ENCODE assay signal across 10 mouse cellular contexts in the genomic region with DNA sequence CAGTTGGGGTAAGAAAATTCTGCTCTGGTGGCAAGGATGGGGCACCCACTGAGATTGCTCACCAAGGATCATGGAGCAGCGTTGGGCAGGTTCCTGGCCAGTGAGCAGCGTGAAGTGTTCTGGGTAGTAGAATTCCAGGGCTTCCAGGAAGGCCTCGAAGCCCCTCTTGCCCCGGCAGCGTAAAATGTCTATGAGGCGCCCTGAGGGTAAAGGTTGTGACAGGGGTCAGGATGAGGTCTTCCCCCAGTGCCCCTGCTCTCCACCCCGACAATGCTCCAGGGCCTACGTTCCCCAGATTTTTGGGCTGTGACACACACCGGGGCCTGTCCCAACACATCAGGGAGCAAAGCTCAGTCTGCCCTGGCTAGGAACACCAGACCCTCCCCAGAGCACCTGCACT. TPM values are rescaled to one million over a fixed set of nuclear protein-coding genes. Genes with fewer than 3 reads are reported as not detected.
DNase-seq lines count a peak whose midpoint lies in the region; ATAC-seq and TF ChIP-seq lines count a peak whose summit lies in the region.
"Had no signal": no experiment of that assay in that cellular context is flagged by ENCODE, and none has a peak within 500 bp of the region (broad histone marks: within the 10 kb centered on the region; RNA-seq: fewer than 3 reads in every experiment).

No protein-coding gene starts in this region.

- intact Hi-C loops in left cerebral cortex, adult 2 months (cut with DNase I): no loop called here

- no peak for DNase-seq in heart, adult 18-20 months
- DNase-seq in layer of hippocampus, postnatal 36 days: no peak
- DNase-seq in left cerebral cortex, adult 2 months (ENCODE audit: extremely low spot score in 1 of 2, low spot score in 2 of 2): no peak
- no peak for DNase-seq in left cerebral cortex, adult 18-20 months (ENCODE audit: low spot score in 2 of 2)
- DNase-seq: right cerebral cortex, postnatal 25 days had no signal

- no peaks in the 10 kb centered on the region for H3K9me3 ChIP-seq in heart, embryonic 12.5 days (replicated peaks)
- no peaks in the 10 kb centered on the region for H3K9me3 ChIP-seq in hindbrain, embryonic 12.5 days (replicated peaks)
- no peaks in the 10 kb centered on the region for H3K9me3 ChIP-seq in midbrain, embryonic 12.5 days

- peak overlapping the region; percentile 55 for H3K4me3 ChIP-seq in heart, embryonic 12.5 days
- peak overlapping the region; percentile 88 for H3K4me3 ChIP-seq in brown adipose tissue, adult 24 weeks (ENCODE audit: insufficient read depth, low read depth, low read length)
- H3K4me3 ChIP-seq in hindbrain, embryonic 12.5 days: peak overlapping the region; percentile 52; the same call in 1 of the 2 replicates
- peak overlapping the region; percentile 49; the same call in 1 of the 2 replicates for H3K4me3 ChIP-seq in midbrain, embryonic 12.5 days
- no peak overlapping the region for H3K4me3 ChIP-seq in left cerebral cortex, adult 2 months

- ATAC-seq in heart, embryonic 12.5 days (ENCODE audit: insufficient number of reproducible peaks, low FRiP score): no peak
- ATAC-seq in hindbrain, embryonic 12.5 days (ENCODE audit: low FRiP score): no peak
- ATAC-seq in midbrain, embryonic 12.5 days (ENCODE audit: low FRiP score, low read depth): no peak

- peak overlapping the region; percentile 67 for H3K9ac ChIP-seq in heart, embryonic 12.5 days
- no peak overlapping the region for H3K9ac ChIP-seq in hindbrain, embryonic 12.5 days
- no peak overlapping the region for H3K9ac ChIP-seq in midbrain, embryonic 12.5 days (replicated peaks)

- no peak for TF ChIP-seq CTCF in left cerebral cortex, adult 2 months (IDR thresholded peaks at IDR 0.05)

- H3K4me1 ChIP-seq in heart, embryonic 12.5 days (replicated peaks): peaks cover 33% of the 10 kb centered on the region
- peaks cover 23% of the 10 kb centered on the region for H3K4me1 ChIP-seq in brown adipose tissue, adult 24 weeks (ENCODE audit: control insufficient read depth, insufficient read depth, insufficient read length, low read length)
- peaks cover 24% of the 10 kb centered on the region for H3K4me1 ChIP-seq in hindbrain, embryonic 12.5 days
- peaks cover 35% of the 10 kb centered on the region for H3K4me1 ChIP-seq in midbrain, embryonic 12.5 days

- no peaks in the 10 kb centered on the region for H3K36me3 ChIP-seq in heart, embryonic 12.5 days
- H3K36me3 ChIP-seq in hindbrain, embryonic 12.5 days: no peaks in the 10 kb centered on the region
- H3K36me3 ChIP-seq in midbrain, embryonic 12.5 days: no peaks in the 10 kb centered on the region

- no peak overlapping the region for H3K27ac ChIP-seq in heart, embryonic 12.5 days (ENCODE audit: poor library complexity, severe bottlenecking)
- peak overlapping the region; percentile 87 for H3K27ac ChIP-seq in brown adipose tissue, adult 24 weeks (replicated peaks; ENCODE audit: low read depth, low read length)
- H3K27ac ChIP-seq in hindbrain, embryonic 12.5 days: no peak overlapping the region
- no peak overlapping the region for H3K27ac ChIP-seq in midbrain, embryonic 12.5 days (replicated peaks)
- H3K27ac ChIP-seq in left cerebral cortex, adult 2 months: no peak overlapping the region

- H3K27me3 ChIP-seq in heart, embryonic 12.5 days (replicated peaks): peaks cover 41% of the 10 kb centered on the region
- peaks cover 69% of the 10 kb centered on the region for H3K27me3 ChIP-seq in hindbrain, embryonic 12.5 days
- H3K27me3 ChIP-seq in midbrain, embryonic 12.5 days: peaks cover 78% of the 10 kb centered on the region

- WGBS in heart, embryonic 12.5 days: 77% methylated on average over 9 of the region's 9 CpGs
- 55% methylated on average over 9 of the region's 9 CpGs for WGBS in hindbrain, embryonic 12.5 days
- WGBS in midbrain, embryonic 12.5 days: 69% methylated on average over 9 of the region's 9 CpGs

- peak overlapping the region; percentile 81 for H3K4me2 ChIP-seq in heart, embryonic 12.5 days
- peak overlapping the region; percentile 76 for H3K4me2 ChIP-seq in hindbrain, embryonic 12.5 days (replicated peaks)
- peak overlapping the region; percentile 77 for H3K4me2 ChIP-seq in midbrain, embryonic 12.5 days (replicated peaks)

RNA-seq across cellular contexts. Expression of gene Card10, which starts 1.3 kb away (rescaled TPM):
- 6.1 and 7.5 TPM in 2 replicates for polyA plus RNA-seq in heart, embryonic 12.5 days (2016; fragmentation: Nextera tagmentation; extraction: Ambion mirVana)
- 10 to 100 TPM; 14.1 to 14.5 TPM for total RNA-seq in heart, adult 18-20 months (2021)
- 3.9 and 4.8 TPM in 2 replicates for polyA plus RNA-seq in brown adipose tissue, adult 24 weeks (2012; ENCODE audit: insufficient read depth, insufficient read length, missing spikeins)
- 2.7 and 2.9 TPM in 2 replicates for polyA plus RNA-seq in hindbrain, embryonic 12.5 days (2016; fragmentation: Nextera tagmentation; extraction: Ambion mirVana)
- 2.3 and 2.6 TPM in 2 replicates for polyA plus RNA-seq in midbrain, embryonic 12.5 days (2016; fragmentation: Nextera tagmentation; extraction: Ambion mirVana)
- total RNA-seq in layer of hippocampus, postnatal 36 days (2021): 1 to 10 TPM; 5.1 to 5.8 TPM
- 1 to 10 TPM; 4.8 TPM for total RNA-seq in left cerebral cortex, adult 2 months (2021)
- 1 to 10 TPM; 4.8 to 4.9 TPM for total RNA-seq in left cerebral cortex, adult 18-20 months (2021)
- polyA plus RNA-seq: CD4-positive, CD25-positive, alpha-beta regulatory T cell, adult 4 months had no signal

RNA-seq across cellular contexts. Expression of gene Mfng, which starts 28.3 kb away (rescaled TPM):
- polyA plus RNA-seq in heart, embryonic 12.5 days (2016; fragmentation: Nextera tagmentation; extraction: Ambion mirVana): 7.3 and 7.9 TPM in 2 replicates
- total RNA-seq in heart, adult 18-20 months (2021): 10 to 100 TPM; 10.8 to 11.0 TPM
- polyA plus RNA-seq in brown adipose tissue, adult 24 weeks (2012; ENCODE audit: insufficient read depth, insufficient read length, missing spikeins): 12.0 and 20.7 TPM in 2 replicates
- polyA plus RNA-seq in hindbrain, embryonic 12.5 days (2016; fragmentation: Nextera tagmentation; extraction: Ambion mirVana): 51.7 and 58.0 TPM in 2 replicates
- 119 and 137 TPM in 2 replicates for polyA plus RNA-seq in midbrain, embryonic 12.5 days (2016; fragmentation: Nextera tagmentation; extraction: Ambion mirVana)
- 1 to 10 TPM; 5.4 to 6.2 TPM for total RNA-seq in layer of hippocampus, postnatal 36 days (2021)
- total RNA-seq in left cerebral cortex, adult 2 months (2021): 1 to 10 TPM; 5.0 to 6.2 TPM
- 1 to 10 TPM; 3.8 to 4.2 TPM for total RNA-seq in left cerebral cortex, adult 18-20 months (2021)

RNA-seq across cellular contexts. Expression of gene Cdc42ep1, which starts 40.9 kb away (rescaled TPM):
- 40.5 and 40.8 TPM in 2 replicates for polyA plus RNA-seq in heart, embryonic 12.5 days (2016; fragmentation: Nextera tagmentation; extraction: Ambion mirVana)
- 10 to 100 TPM; 26.3 to 27.9 TPM for total RNA-seq in heart, adult 18-20 months (2021)
- polyA plus RNA-seq in brown adipose tissue, adult 24 weeks (2012; ENCODE audit: insufficient read depth, insufficient read length, missing spikeins): 18.4 and 21.7 TPM in 2 replicates
- polyA plus RNA-seq in hindbrain, embryonic 12.5 days (2016; fragmentation: Nextera tagmentation; extraction: Ambion mirVana): 15.1 and 15.6 TPM in 2 replicates
- polyA plus RNA-seq in midbrain, embryonic 12.5 days (2016; fragmentation: Nextera tagmentation; extraction: Ambion mirVana): 11.5 and 11.9 TPM in 2 replicates
- 10 to 100 TPM; 12.4 to 13.2 TPM for total RNA-seq in layer of hippocampus, postnatal 36 days (2021)
- 10 to 100 TPM; 10.6 to 13.1 TPM for total RNA-seq in left cerebral cortex, adult 2 months (2021)
- 10 to 100 TPM; 15.3 to 16.3 TPM for total RNA-seq in left cerebral cortex, adult 18-20 months (2021)
- polyA plus RNA-seq: CD4-positive, CD25-positive, alpha-beta regulatory T cell, adult 4 months had no signal

RNA-seq across cellular contexts. Expression of gene Lgals2, which starts 53.8 kb away (rescaled TPM):
- 0.84 TPM in 1 of 2 replicates, not detected in the other for polyA plus RNA-seq in heart, embryonic 12.5 days (2016; fragmentation: Nextera tagmentation; extraction: Ambion mirVana)
- not detected for total RNA-seq in heart, adult 18-20 months (2021)
- polyA plus RNA-seq in brown adipose tissue, adult 24 weeks (2012; ENCODE audit: insufficient read depth, insufficient read length, missing spikeins): not detected in 2 replicates
- polyA plus RNA-seq in hindbrain, embryonic 12.5 days (2016; fragmentation: Nextera tagmentation; extraction: Ambion mirVana): not detected in 2 replicates
- polyA plus RNA-seq in midbrain, embryonic 12.5 days (2016; fragmentation: Nextera tagmentation; extraction: Ambion mirVana): 0.56 TPM in 1 of 2 replicates, not detected in the other
- total RNA-seq in layer of hippocampus, postnatal 36 days (2021): not detected
- not detected for total RNA-seq in left cerebral cortex, adult 2 months (2021)
- total RNA-seq in left cerebral cortex, adult 18-20 months (2021): not detected
- polyA plus RNA-seq: CD4-positive, CD25-positive, alpha-beta regulatory T cell, adult 4 months had no signal
